Mouse (Mus musculus) kidney, postnatal 36 days (tissue): ENCODE measurements around the gene Icos.

Experiments used
- DNase-seq, 2 experiments: peaks; one replicate each; pipeline ENCODE4 v3.0.0; 2021 to 2022; ENCODE audit warnings: mixed read lengths in 2 of 2

The Icos gene

DNA sequence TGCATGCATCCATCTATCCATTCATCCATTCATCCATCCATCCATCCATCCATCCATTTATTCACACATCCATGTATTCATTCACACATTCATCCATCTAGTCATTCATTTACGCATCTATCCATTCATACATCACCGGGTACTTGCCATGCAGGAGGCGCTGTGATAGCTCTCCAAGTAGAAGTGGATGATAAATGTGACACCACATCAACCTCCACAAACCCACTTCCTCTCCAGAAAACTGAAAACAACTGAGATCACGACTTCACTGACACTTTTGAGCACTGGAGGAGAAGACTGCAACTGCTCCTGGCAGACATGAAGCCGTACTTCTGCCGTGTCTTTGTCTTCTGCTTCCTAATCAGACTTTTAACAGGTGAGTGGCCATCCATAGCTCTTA, at the start of gene Icos:
Gene Icos (plus strand): TSS at position 287 of the 400 bp plus-strand sequence.
- DNase-seq = no peak

DNA sequence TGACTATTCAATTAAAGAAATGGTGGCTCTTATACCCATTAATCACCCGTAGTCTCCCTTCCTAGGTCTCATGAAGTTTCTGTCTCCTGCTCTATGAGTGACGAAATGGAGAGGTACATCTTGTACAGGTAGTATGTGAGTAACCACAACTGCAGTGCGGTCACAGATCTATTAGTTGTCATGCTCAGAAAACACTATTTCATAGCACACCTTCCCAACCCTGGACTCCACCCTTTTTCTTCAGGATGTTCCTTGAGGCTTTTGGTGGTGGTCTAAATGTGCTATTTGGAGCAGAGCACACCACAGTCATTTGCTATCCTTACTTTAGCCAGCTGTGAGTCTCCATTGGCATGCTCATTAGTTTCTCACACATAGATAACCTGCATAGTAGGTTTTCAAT, 48.7 kb upstream of the Icos start:
- no peak for DNase-seq

- no peak for DNase-seq
Observed at GRCm38 (mm10) chr1:60930397-60930796, 47.3 kb upstream of the Icos start.

- no peak for DNase-seq
Observed at GRCm38 (mm10) chr1:60935968-60936581, 41.7 kb upstream of the Icos start.

GRCm38 (mm10) chr1:60936963-60937711, 40.6 kb upstream of the Icos start:
- no peak for DNase-seq

GRCm38 (mm10) chr1:60938256-60938655, 39.5 kb upstream of the Icos start:
- DNase-seq = no peak

DNA sequence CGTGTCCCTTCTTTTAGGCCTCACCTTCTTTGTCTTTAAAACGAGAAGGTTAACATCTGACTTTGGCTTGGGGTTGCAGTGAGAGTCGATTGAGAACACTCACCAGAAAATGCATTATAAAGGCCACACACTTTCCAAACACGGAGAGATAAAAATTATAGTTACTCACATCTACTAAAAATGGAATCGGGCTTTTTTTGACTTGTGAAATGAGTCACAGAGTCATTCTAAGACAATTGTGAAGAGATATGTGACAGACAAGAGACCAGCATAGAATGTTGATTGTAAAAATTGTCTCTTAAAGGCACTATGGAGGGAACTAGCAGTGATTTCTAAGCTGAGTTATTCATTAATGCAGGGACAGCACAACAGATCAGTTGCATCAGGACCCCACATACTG, 38.8 kb upstream of the Icos start:
- DNase-seq = no peak

GRCm38 (mm10) chr1:60940023-60940422, 37.7 kb upstream of the Icos start:
- no peak for DNase-seq

DNA sequence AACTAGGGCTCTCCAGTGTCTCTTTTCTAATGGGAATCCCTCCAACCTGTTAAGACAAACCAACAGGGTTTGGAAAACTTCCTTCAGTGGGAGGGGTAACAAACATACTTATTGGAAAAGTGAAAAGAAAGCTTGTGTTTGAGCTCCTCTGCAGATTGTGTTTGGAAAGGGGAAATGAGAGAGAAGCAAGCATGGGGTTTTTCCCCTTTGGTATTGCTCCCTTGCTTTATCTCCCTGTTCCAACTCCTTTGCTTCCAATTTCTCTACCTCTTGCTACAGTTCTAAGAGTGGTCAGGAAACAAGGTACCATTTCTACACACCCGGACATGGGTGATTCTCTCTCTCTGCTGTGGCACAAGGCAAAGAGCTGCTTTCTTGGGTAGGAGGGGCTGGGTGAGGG, 37.1 kb upstream of the Icos start:
- DNase-seq = no peak

- DNase-seq = no peak
Observed at GRCm38 (mm10) chr1:60941056-60942048, 36.4 kb upstream of the Icos start.

DNA sequence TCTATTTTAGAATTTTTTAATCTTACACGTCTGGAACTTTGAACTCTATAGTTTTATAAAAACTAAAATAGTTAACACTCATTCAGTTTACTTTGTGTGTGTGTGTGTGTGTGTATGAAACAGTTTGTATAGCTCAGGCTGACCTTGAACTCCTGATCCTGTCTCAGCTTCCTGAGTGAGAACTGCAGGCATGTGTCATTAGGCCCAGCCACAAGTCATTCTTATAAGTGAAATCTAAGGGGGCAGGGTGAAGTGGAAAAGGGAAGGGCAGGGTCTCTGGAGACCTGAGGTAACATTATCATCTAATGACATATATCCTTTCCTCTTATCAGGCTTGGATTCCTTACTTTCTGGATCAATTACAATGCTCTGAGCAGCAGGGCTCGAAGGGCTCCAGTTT, 34.8 kb upstream of the Icos start:
- no peak for DNase-seq

- DNase-seq = no peak
Observed at GRCm38 (mm10) chr1:60945633-60946401, 31.9 kb upstream of the Icos start.

DNA sequence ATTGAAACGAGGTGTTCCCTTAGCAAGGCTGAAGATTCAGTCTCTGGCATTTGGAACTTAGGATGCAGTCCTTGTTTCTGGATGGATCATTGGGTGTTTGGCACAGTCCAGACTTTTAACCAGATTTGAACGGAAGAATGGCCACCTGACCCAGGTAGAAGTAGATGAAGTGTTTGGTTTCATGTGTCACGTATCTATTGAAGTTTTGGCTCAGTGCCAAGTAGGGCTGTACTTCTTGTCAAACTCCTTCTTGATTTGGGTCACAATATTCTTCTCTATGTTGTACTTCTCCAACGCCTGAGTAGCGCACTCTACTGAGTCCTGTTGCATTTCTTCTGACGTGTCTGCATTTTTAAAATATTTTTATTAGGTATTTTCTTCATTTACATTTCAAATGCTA, 29.6 kb upstream of the Icos start:
- DNase-seq = no peak

DNA sequence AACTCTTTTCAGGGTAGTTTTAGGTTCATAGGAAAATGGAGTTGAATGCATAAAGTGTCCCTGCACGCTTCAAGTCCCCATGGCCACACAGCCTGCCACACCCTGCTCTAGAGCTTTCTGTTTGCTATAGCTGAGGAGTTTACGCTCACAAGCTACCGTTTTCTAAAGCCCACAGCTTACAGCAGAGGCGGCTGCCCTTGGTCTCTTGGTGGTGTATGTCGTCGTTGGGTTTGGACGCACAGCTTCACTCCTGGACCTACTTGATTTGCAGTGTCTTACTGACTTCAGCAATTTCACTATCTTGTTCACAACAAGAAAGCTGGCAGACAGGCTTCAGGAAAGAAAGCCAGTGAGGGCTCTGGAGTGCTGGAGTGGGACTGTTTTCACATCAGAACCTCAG, 24.8 kb upstream of the Icos start:
- no peak for DNase-seq

- no peak for DNase-seq
Observed at GRCm38 (mm10) chr1:60953686-60954085, 24.0 kb upstream of the Icos start.

- DNase-seq = peak in 1 of 2 experiments; percentile 11
Observed at GRCm38 (mm10) chr1:60954759-60955158, 23.0 kb upstream of the Icos start.

GRCm38 (mm10) chr1:60955186-60955585, 22.5 kb upstream of the Icos start:
- DNase-seq = no peak

GRCm38 (mm10) chr1:60956196-60956595, 21.5 kb upstream of the Icos start:
- no peak for DNase-seq

- peak in 1 of 2 experiments; percentile 19 for DNase-seq
Observed at GRCm38 (mm10) chr1:60958287-60958686, 19.4 kb upstream of the Icos start.

GRCm38 (mm10) chr1:60959246-60959645, 18.5 kb upstream of the Icos start:
- no peak for DNase-seq

DNA sequence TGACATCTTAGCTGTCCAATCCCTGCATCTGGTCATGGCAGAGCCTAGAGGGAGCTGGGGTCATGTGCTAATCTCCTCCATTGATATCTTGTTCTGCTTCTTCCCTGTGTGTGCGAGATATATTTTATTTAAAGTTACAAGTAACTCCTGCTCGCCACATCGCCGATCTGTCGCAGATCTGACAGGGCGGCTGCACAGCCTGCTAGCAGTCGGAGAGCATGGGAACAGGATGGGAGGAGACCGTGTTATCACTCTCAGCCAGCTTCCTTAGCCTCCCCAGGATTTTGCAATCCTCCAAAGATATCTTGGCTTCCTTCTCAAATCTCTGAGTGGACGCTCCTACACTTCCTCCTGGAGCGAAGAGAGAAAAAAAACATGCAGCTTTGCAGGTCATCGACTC, 17.3 kb upstream of the Icos start:
- DNase-seq = peak; percentile 31 to 49

DNA sequence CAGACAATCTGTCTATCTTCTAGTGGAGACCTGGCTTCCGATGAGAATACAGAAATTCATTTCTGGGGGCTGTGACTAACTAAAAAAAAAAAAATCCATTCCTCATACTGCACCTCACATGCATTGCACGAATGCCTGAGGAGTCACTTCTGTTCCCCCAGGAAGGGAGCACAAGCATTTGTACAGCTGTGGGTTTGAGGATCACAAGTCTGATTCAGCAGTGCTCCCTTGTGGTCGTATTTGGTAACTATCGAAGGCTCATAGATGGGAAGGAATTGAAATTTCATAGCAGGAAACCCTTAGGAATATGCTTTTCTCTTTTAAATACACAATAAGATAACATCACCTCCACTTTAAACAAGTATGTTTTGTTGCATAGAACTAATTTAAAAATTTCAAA, 16.6 kb upstream of the Icos start:
- peak; percentile 64 to 81 for DNase-seq

GRCm38 (mm10) chr1:60962095-60962494, 15.6 kb upstream of the Icos start:
- DNase-seq = no peak
